17 mouse cellular contexts compared by ENCODE assay signal in the genomic region with DNA sequence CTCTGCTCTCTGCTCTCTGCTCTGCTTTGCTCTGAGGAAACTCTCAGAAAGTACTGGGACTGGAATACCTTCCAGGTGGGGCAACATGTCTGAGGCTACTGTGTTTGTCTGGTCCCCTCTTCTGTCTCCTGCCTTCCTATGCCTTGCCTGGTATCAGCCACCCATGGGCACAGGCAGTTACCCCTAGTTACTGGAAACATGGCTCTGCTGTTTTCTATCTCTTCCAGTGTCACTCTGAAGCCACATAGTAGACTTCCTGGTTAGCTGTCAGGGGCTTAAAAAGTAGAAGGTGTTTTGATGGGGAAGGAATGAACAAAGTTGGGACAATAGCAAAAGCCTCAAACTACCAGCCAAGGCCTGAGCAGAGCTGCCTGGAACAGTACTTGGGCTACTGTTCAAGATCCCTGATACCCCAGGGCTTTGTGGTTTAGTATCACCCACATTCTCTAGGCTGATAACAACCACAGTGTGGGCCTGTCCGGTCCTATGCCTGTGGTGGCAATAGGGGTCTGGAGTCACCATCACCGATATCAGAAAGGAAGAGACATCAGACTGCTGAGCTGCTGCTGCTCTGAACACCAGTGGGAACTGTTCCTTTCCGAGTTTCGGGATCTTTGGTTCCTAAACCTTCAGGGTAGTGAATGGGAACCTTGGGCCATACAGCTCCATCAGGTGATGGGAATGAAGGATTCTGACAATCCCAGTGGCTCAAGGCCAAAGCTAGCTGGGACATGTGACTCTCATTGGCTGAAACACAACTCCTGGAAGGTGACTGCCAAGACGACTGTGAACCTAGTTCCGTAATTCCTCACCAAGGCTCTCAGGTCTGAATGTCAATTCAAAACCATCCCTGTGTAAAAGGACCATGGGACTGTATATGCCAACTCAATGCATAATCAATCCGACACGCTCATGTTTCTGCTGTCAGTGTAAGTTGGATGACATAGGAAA. TPM values are rescaled to one million over a fixed set of nuclear protein-coding genes. Genes with fewer than 3 reads are reported as not detected.
A peak's percentile ranks its signal among the peaks of the same experiment; 100 is the strongest.
DNase-seq lines count a peak whose midpoint lies in the region; ATAC-seq lines count a peak whose summit lies in the region.
"Had no signal": no experiment of that assay in that cellular context is flagged by ENCODE, and none has a peak within 500 bp of the region (broad histone marks: within the 10 kb centered on the region; RNA-seq: fewer than 3 reads in every experiment).

No protein-coding gene starts in this region.

- H3K27me3 ChIP-seq in midbrain, embryonic 16.5 days (ENCODE audit: control insufficient read depth, insufficient read depth, low read depth, low read length), result no peaks in the 10 kb centered on the region
- H3K27me3 ChIP-seq in midbrain, embryonic 14.5 days (ENCODE audit: control insufficient read depth, insufficient read depth, low read length), result no peaks in the 10 kb centered on the region
- no peaks in the 10 kb centered on the region for H3K27me3 ChIP-seq in embryonic facial prominence, embryonic 10.5 days (replicated peaks; ENCODE audit: low read depth, poor library complexity, severe bottlenecking)
- H3K27me3 ChIP-seq: embryonic facial prominence, embryonic 12.5 days; forebrain, embryonic 15.5 days; Patski had no signal

- 88% methylated on average over 8 of the region's 8 CpGs for WGBS in midbrain, embryonic 16.5 days
- WGBS in midbrain, embryonic 14.5 days, result 85% methylated on average over 8 of the region's 8 CpGs
- 89% methylated on average over 8 of the region's 8 CpGs for WGBS in embryonic facial prominence, embryonic 10.5 days

- H3K4me1 ChIP-seq in midbrain, embryonic 16.5 days (ENCODE audit: control insufficient read depth, insufficient read depth, low read length), result no peaks in the 10 kb centered on the region
- H3K4me1 ChIP-seq in midbrain, embryonic 14.5 days (ENCODE audit: control insufficient read depth, insufficient read depth, low read length), result no peaks in the 10 kb centered on the region
- peaks cover 17% of the 10 kb centered on the region for H3K4me1 ChIP-seq in embryonic facial prominence, embryonic 10.5 days
- H3K4me1 ChIP-seq: forebrain, embryonic 15.5 days had no signal

- H3K4me2 ChIP-seq in midbrain, embryonic 16.5 days (ENCODE audit: low read length), result no peak overlapping the region
- H3K4me2 ChIP-seq in midbrain, embryonic 14.5 days (ENCODE audit: low read length), result no peak overlapping the region
- H3K4me2 ChIP-seq: embryonic facial prominence, embryonic 12.5 days; forebrain, embryonic 15.5 days; heart, embryonic 15.5 days had no signal

- no peaks in the 10 kb centered on the region for H3K9me3 ChIP-seq in midbrain, embryonic 16.5 days (replicated peaks; ENCODE audit: control insufficient read depth, low read length, poor library complexity, severe bottlenecking)
- H3K9me3 ChIP-seq in midbrain, embryonic 14.5 days (ENCODE audit: control insufficient read depth, low read length), result no peaks in the 10 kb centered on the region
- H3K9me3 ChIP-seq in embryonic facial prominence, embryonic 10.5 days, result no peaks in the 10 kb centered on the region
- H3K9me3 ChIP-seq: embryonic facial prominence, embryonic 12.5 days; forebrain, embryonic 15.5 days; heart, embryonic 15.5 days had no signal

- no peak overlapping the region for H3K9ac ChIP-seq in midbrain, embryonic 16.5 days (ENCODE audit: low read depth, low read length)
- no peak overlapping the region for H3K9ac ChIP-seq in midbrain, embryonic 14.5 days (replicated peaks; ENCODE audit: low read length)
- H3K9ac ChIP-seq: embryonic facial prominence, embryonic 12.5 days; forebrain, embryonic 15.5 days; heart, embryonic 15.5 days had no signal

- H3K36me3 ChIP-seq in midbrain, embryonic 16.5 days (ENCODE audit: control insufficient read depth, insufficient read depth, low read length), result no peaks in the 10 kb centered on the region
- no peaks in the 10 kb centered on the region for H3K36me3 ChIP-seq in midbrain, embryonic 14.5 days (ENCODE audit: control insufficient read depth, insufficient read depth, low read length)
- no peaks in the 10 kb centered on the region for H3K36me3 ChIP-seq in embryonic facial prominence, embryonic 10.5 days (replicated peaks)
- H3K36me3 ChIP-seq: embryonic facial prominence, embryonic 12.5 days; forebrain, embryonic 15.5 days; heart, embryonic 15.5 days had no signal

- ATAC-seq in midbrain, embryonic 16.5 days, result no peak
- no peak for ATAC-seq in midbrain, embryonic 14.5 days (ENCODE audit: low FRiP score, low TSS enrichment)
- peak; percentile 92 for ATAC-seq in megakaryocyte progenitor cell, adult 5-6 weeks (replicated peaks; ENCODE audit: poor library complexity)
- ATAC-seq: CD4-positive, CD25-positive, alpha-beta regulatory T cell, adult 4 months; Patski had no signal

- no peak overlapping the region for H3K4me3 ChIP-seq in midbrain, embryonic 16.5 days (ENCODE audit: low read depth, low read length)
- H3K4me3 ChIP-seq in midbrain, embryonic 14.5 days (replicated peaks; ENCODE audit: low read depth, low read length), result no peak overlapping the region
- no peak overlapping the region for H3K4me3 ChIP-seq in embryonic facial prominence, embryonic 10.5 days
- H3K4me3 ChIP-seq: embryonic facial prominence, embryonic 12.5 days; forebrain, embryonic 15.5 days; heart, embryonic 15.5 days had no signal

- peak overlapping the region; percentile 3; the same call in 1 of the 2 replicates for H3K27ac ChIP-seq in midbrain, embryonic 16.5 days (ENCODE audit: low read length)
- H3K27ac ChIP-seq in midbrain, embryonic 14.5 days (replicated peaks; ENCODE audit: low read depth, low read length), result no peak overlapping the region
- H3K27ac ChIP-seq in embryonic facial prominence, embryonic 10.5 days (replicated peaks), result 0 out of 2 replicates have a peak overlapping the region, but pooled peaks have one; percentile 3
- H3K27ac ChIP-seq: embryonic facial prominence, embryonic 12.5 days; forebrain, embryonic 15.5 days; heart, embryonic 15.5 days; kidney, postnatal 0 days had no signal

- peak; percentile 78 for DNase-seq in heart, adult 11 months
- DNase-seq in heart, adult 9 months (ENCODE audit: low spot score in 2 of 2), result no peak
- DNase-seq in midbrain, embryonic 14.5 days, result no peak
- no peak for DNase-seq in embryonic facial prominence, embryonic 10.5 days (ENCODE audit: low spot score)
- DNase-seq in embryo, embryonic 9.5 days (ENCODE audit: extremely low spot score), result no peak
- no peak for DNase-seq in kidney, postnatal 36 days
- DNase-seq: cerebellum, adult 11 months; gastrocnemius, postnatal 10 days; lung, postnatal 36 days had no signal

RNA-seq across cellular contexts. Expression of gene Rpp14, which starts 16.1 kb away (rescaled TPM):
- polyA plus RNA-seq in midbrain, embryonic 16.5 days (2015; fragmentation: Nextera tagmentation; extraction: Ambion mirVana), result 42.8 and 46.7 TPM in 2 replicates
- polyA plus RNA-seq in midbrain, embryonic 14.5 days (2014; fragmentation: Nextera tagmentation; extraction: Ambion mirVana), result 52.1 and 59.6 TPM in 2 replicates
- polyA plus RNA-seq in embryonic facial prominence, embryonic 10.5 days (2016; fragmentation: Nextera tagmentation; extraction: Ambion mirVana), result 57.0 and 61.5 TPM in 2 replicates
- 49.6 and 57.2 TPM in 2 replicates for total RNA-seq in megakaryocyte progenitor cell, adult 5-6 weeks (2015)
- total RNA-seq in megakaryocyte progenitor cell, adult 5-6 weeks (2017), result 67.5 and 78.5 TPM in 2 replicates

RNA-seq across cellular contexts. Expression of gene Pxk, which starts 33.9 kb away (rescaled TPM):
- polyA plus RNA-seq in midbrain, embryonic 16.5 days (2015; fragmentation: Nextera tagmentation; extraction: Ambion mirVana), result 68.8 and 73.2 TPM in 2 replicates
- polyA plus RNA-seq in midbrain, embryonic 14.5 days (2014; fragmentation: Nextera tagmentation; extraction: Ambion mirVana), result 48.4 and 57.1 TPM in 2 replicates
- polyA plus RNA-seq in embryonic facial prominence, embryonic 10.5 days (2016; fragmentation: Nextera tagmentation; extraction: Ambion mirVana), result 17.3 and 17.4 TPM in 2 replicates
- 34.7 and 47.1 TPM in 2 replicates for total RNA-seq in megakaryocyte progenitor cell, adult 5-6 weeks (2015)
- 27.2 and 28.7 TPM in 2 replicates for total RNA-seq in megakaryocyte progenitor cell, adult 5-6 weeks (2017)
